Mouse (Mus musculus): ENCODE data around the gene Mamld1. TPM values are rescaled to one million over a fixed set of nuclear protein-coding genes. Genes with fewer than 3 reads are reported as not detected.

Mamld1 gene
- total RNA-seq, 2 experiments from 2014 or later: 16.2 to 18.4 TPM

GRCm38 (mm10) chrX:71125013-71125412 is 75.0 kb downstream of the Mamld1 start:
- DNase-seq (ENCODE audit: low spot score in 2 of 2): no peak

- no peak for DNase-seq (ENCODE audit: low spot score in 2 of 2)
Observed at GRCm38 (mm10) chrX:71131464-71131863, 81.4 kb downstream of the Mamld1 start.

- no peak for DNase-seq (ENCODE audit: low spot score in 2 of 2)
Observed at GRCm38 (mm10) chrX:71141390-71141789, 91.3 kb downstream of the Mamld1 start.

- no peak for DNase-seq (ENCODE audit: low spot score in 2 of 2)
Observed at GRCm38 (mm10) chrX:71149441-71150050, 99.5 kb downstream of the Mamld1 start.

- DNase-seq (ENCODE audit: low spot score in 2 of 2): peak; percentile 22 to 57
Observed at GRCm38 (mm10) chrX:71150551-71151001, 100.5 kb downstream of the Mamld1 start.

GRCm38 (mm10) chrX:71181526-71181925 is 131.5 kb downstream of the Mamld1 start:
- DNase-seq (ENCODE audit: low spot score in 2 of 2): no peak

- DNase-seq (ENCODE audit: low spot score in 2 of 2): no peak
Observed at GRCm38 (mm10) chrX:71183671-71184070, 133.6 kb downstream of the Mamld1 start.

- no peak for DNase-seq (ENCODE audit: low spot score in 2 of 2)
Observed at GRCm38 (mm10) chrX:71186396-71186795, 136.3 kb downstream of the Mamld1 start.

GRCm38 (mm10) chrX:71204776-71205175 is 154.7 kb downstream of the Mamld1 start:
- no peak for DNase-seq (ENCODE audit: low spot score in 2 of 2)

Other genes with a start within 250 kb of the Mamld1 start
- 1 to 10 TPM; 4.0 to 6.3 TPM for gene Mtm1, start 160.5 kb downstream of the Mamld1 start, total RNA-seq (2021)

Measured in layer of hippocampus, postnatal 14 days (tissue).